Mouse (Mus musculus) layer of hippocampus, adult 18-20 months (tissue): ENCODE measurements around the gene Psmf1. TPM values are rescaled to one million over a fixed set of nuclear protein-coding genes. Genes with fewer than 3 reads are reported as not detected.

ENCODE experiments used
- total RNA-seq, 2 experiments: library from RNA; stranded (reverse); gene quantifications; 2 replicates each; pipeline ENCODE4 v1.2.3; 2021

Gene Psmf1
- total RNA-seq, 2 experiments from 2014 or later, result 33.2 to 35.1 TPM

Other genes starting within 250 kb of the Psmf1 start
- gene Fkbp1a, start 201.7 kb downstream of the Psmf1 start, total RNA-seq, result 100 to 1,000 TPM; 972 to 973 TPM
- gene Sdcbp2, start 171.6 kb downstream of the Psmf1 start, total RNA-seq, result 1 to 10 TPM; 1.7 to 2.5 TPM
- gene Snph, start 111.6 kb downstream of the Psmf1 start, total RNA-seq, result 100 to 1,000 TPM; 403 to 407 TPM
- gene Rad21l, start 75.7 kb downstream of the Psmf1 start, total RNA-seq, result 1 to 10 TPM; 1.3 to 2.2 TPM
- 1 to 10 TPM; 4.5 to 4.6 TPM for gene Tmem74b, start 42.2 kb downstream of the Psmf1 start, total RNA-seq
- gene Rspo4, start 98.7 kb upstream of the Psmf1 start, total RNA-seq, result not detected
- not detected for gene Angpt4, start 167.0 kb upstream of the Psmf1 start, total RNA-seq
- 1 to 10 TPM; 7.3 to 9.7 TPM for gene Fam110a, start 236.0 kb upstream of the Psmf1 start, total RNA-seq